In genomic region chr12:50648176-50648670, GRCm38 (mm10) we compare ENCODE assay signal across 8 mouse cellular contexts. TPM values are rescaled to one million over a fixed set of nuclear protein-coding genes. Genes with fewer than 3 reads are reported as not detected.
DNase-seq lines count a peak whose midpoint lies in the region; ATAC-seq lines count a peak whose summit lies in the region.

No protein-coding gene starts in this region.

- H3K4me2 ChIP-seq in hindbrain, embryonic 16.5 days (ENCODE audit: low read length): peak overlapping the region; percentile 98

- no peaks in the 10 kb centered on the region for H3K9me3 ChIP-seq in forebrain, embryonic 10.5 days
- no peaks in the 10 kb centered on the region for H3K9me3 ChIP-seq in hindbrain, embryonic 16.5 days (ENCODE audit: control insufficient read depth, low read length)

- ATAC-seq in hindbrain, embryonic 16.5 days: peak; percentile 7

- H3K27me3 ChIP-seq in forebrain, embryonic 10.5 days (ENCODE audit: poor library complexity, severe bottlenecking): peaks cover 15% of the 10 kb centered on the region
- peaks cover 2% of the 10 kb centered on the region; the same call in 1 of the 2 replicates for H3K27me3 ChIP-seq in hindbrain, embryonic 16.5 days (replicated peaks; ENCODE audit: control insufficient read depth, insufficient read depth, low read length)

- H3K36me3 ChIP-seq in forebrain, embryonic 10.5 days (replicated peaks): no peaks in the 10 kb centered on the region
- no peaks in the 10 kb centered on the region for H3K36me3 ChIP-seq in hindbrain, embryonic 16.5 days (ENCODE audit: control insufficient read depth, insufficient read depth, low read length)

- H3K4me1 ChIP-seq in forebrain, embryonic 10.5 days: peaks cover 20% of the 10 kb centered on the region
- peaks cover 6% of the 10 kb centered on the region for H3K4me1 ChIP-seq in hindbrain, embryonic 16.5 days (ENCODE audit: control insufficient read depth, insufficient read depth, low read depth, low read length)

- WGBS in forebrain, embryonic 10.5 days: under 1% methylated on average over 16 of the region's 16 CpGs
- WGBS in hindbrain, embryonic 16.5 days: 2% methylated on average over 13 of the region's 16 CpGs

- H3K27ac ChIP-seq in forebrain, embryonic 10.5 days: peak overlapping the region; percentile 92
- H3K27ac ChIP-seq in hindbrain, embryonic 16.5 days (ENCODE audit: low read depth, low read length): no peak overlapping the region; the same call in 1 of the 2 replicates

- H3K4me3 ChIP-seq in forebrain, embryonic 10.5 days: peak overlapping the region; percentile 85
- peak overlapping the region; percentile 94 for H3K4me3 ChIP-seq in hindbrain, embryonic 16.5 days (ENCODE audit: low read length)

- peak overlapping the region; percentile 82 for H3K9ac ChIP-seq in hindbrain, embryonic 16.5 days (ENCODE audit: low read depth, low read length)

- intact Hi-C loops in heart, postnatal 10 days (cut with DNase I): loop anchor here (5.0 kb wide), 1 partner anchor 141 kb away; no protein-coding TSS in a partner anchor

- peak; percentile 95 for DNase-seq in heart, adult 11 months
- no peak for DNase-seq in heart, postnatal 10 days
- peak; percentile 20 for DNase-seq in ES-CJ7 (ENCODE audit: low read depth, low spot score)
- no peak for DNase-seq in forebrain, embryonic 10.5 days (ENCODE audit: extremely low spot score, low spot score)
- DNase-seq in lung, postnatal 36 days: peak; percentile 8
- no peak for DNase-seq in right cerebral cortex, postnatal 14 days
- DNase-seq in cerebellum, adult 11 months: no peak

RNA-seq across cellular contexts. Expression of gene Prkd1, which starts 0.7 kb away (rescaled TPM):
- total RNA-seq in heart, postnatal 10 days (2021): 1 to 10 TPM; 7.1 to 8.5 TPM
- polyA plus RNA-seq in forebrain, embryonic 10.5 days (2016; fragmentation: Nextera tagmentation; extraction: Ambion mirVana): 4.7 and 5.0 TPM in 2 replicates
- polyA plus RNA-seq in hindbrain, embryonic 16.5 days (2015; fragmentation: Nextera tagmentation; extraction: Ambion mirVana): 1.7 and 2.2 TPM in 2 replicates

Comparison
In these comparisons a context has a peak if more than half of its experiments do, and no peak if none do; other contexts are left out.
1. DNase-seq: peak in heart, adult 11 months (single experiment), ES-CJ7 (single experiment) and lung, postnatal 36 days (single experiment); none in heart, postnatal 10 days (0 of 2), forebrain, embryonic 10.5 days (single experiment), right cerebral cortex, postnatal 14 days (single experiment) and cerebellum, adult 11 months (single experiment).